Mouse (Mus musculus): ENCODE measurements around the gene Tmem94. TPM values are rescaled to one million over a fixed set of nuclear protein-coding genes. Genes with fewer than 3 reads are reported as not detected.

Tmem94 gene
- polyA plus RNA-seq, 1 experiment from 2014 or later: 28.9 TPM

GRCm38 (mm10) chr11:115843891-115844239, 78.6 kb downstream of the Tmem94 start:
- H3K4me3 ChIP-seq (ENCODE audit: low read depth, low read length): no peak overlapping the region
- no peak for DNase-seq (ENCODE audit: low spot score)
- H3K4me2 ChIP-seq (ENCODE audit: low read depth, low read length, severe bottlenecking): no peak overlapping the region
- no peak for ATAC-seq (replicated peaks; ENCODE audit: low FRiP score)
- H3K27me3 ChIP-seq (ENCODE audit: control insufficient read depth, insufficient read depth, low read length): no peaks in the 10 kb centered on the region
- no peak overlapping the region for H3K27ac ChIP-seq (ENCODE audit: low read depth, low read length)
- H3K36me3 ChIP-seq (ENCODE audit: control insufficient read depth, insufficient read depth, low read length): no peaks in the 10 kb centered on the region
- peaks cover 7% of the 10 kb centered on the region; the same call in 1 of the 2 replicates for H3K4me1 ChIP-seq (replicated peaks; ENCODE audit: control insufficient read depth, insufficient read depth, low read length)
- WGBS: 85% methylated on average over 5 of the region's 5 CpGs
- no peak overlapping the region for H3K9ac ChIP-seq (ENCODE audit: low read length)
- no peaks in the 10 kb centered on the region for H3K9me3 ChIP-seq (ENCODE audit: control insufficient read depth, low read length)

- Histone ChIP-seq H3K9me3 (ENCODE audit: control insufficient read depth, low read length) (no peaks in the 10 kb centered on the region), H3K27me3 (ENCODE audit: control insufficient read depth, insufficient read depth, low read length) (no peaks in the 10 kb centered on the region), H3K36me3 (ENCODE audit: control insufficient read depth, insufficient read depth, low read length) (no peaks in the 10 kb centered on the region), H3K4me1 (replicated peaks; ENCODE audit: control insufficient read depth, insufficient read depth, low read length) (peaks cover 7% of the 10 kb centered on the region; the same call in 1 of the 2 replicates), H3K4me3 (ENCODE audit: low read depth, low read length) (no peak overlapping the region), H3K27ac (ENCODE audit: low read depth, low read length) (no peak overlapping the region), H3K9ac (ENCODE audit: low read length) (no peak overlapping the region), H3K4me2 (ENCODE audit: low read depth, low read length, severe bottlenecking) (no peak overlapping the region)
- 68% methylated on average over 8 of the region's 8 CpGs for WGBS
- ATAC-seq (replicated peaks; ENCODE audit: low FRiP score) (no peak), DNase-seq (ENCODE audit: low spot score) (no peak)
Observed at GRCm38 (mm10) chr11:115844240-115844639, 79.0 kb downstream of the Tmem94 start.

GRCm38 (mm10) chr11:115845819-115846218, 80.6 kb downstream of the Tmem94 start:
- Histone ChIP-seq H3K9ac (ENCODE audit: low read length) (no peak overlapping the region), H3K4me1 (replicated peaks; ENCODE audit: control insufficient read depth, insufficient read depth, low read length) (peaks cover 7% of the 10 kb centered on the region; the same call in 1 of the 2 replicates), H3K27ac (ENCODE audit: low read depth, low read length) (no peak overlapping the region), H3K27me3 (ENCODE audit: control insufficient read depth, insufficient read depth, low read length) (no peaks in the 10 kb centered on the region), H3K36me3 (ENCODE audit: control insufficient read depth, insufficient read depth, low read length) (no peaks in the 10 kb centered on the region), H3K4me3 (ENCODE audit: low read depth, low read length) (no peak overlapping the region), H3K4me2 (ENCODE audit: low read depth, low read length, severe bottlenecking) (no peak overlapping the region), H3K9me3 (ENCODE audit: control insufficient read depth, low read length) (no peaks in the 10 kb centered on the region)
- DNase-seq (ENCODE audit: low spot score) (no peak), ATAC-seq (replicated peaks; ENCODE audit: low FRiP score) (no peak)
- 97% methylated on average over 2 of the region's 2 CpGs for WGBS

Small RNA genes lying within 50 kb of the gene (microRNA-seq; reads per million reads assigned to microRNA genes)
- not detected for gene Mir5621 (ENCODE audit: insufficient number of aligned reads)

Other genes starting within 250 kb of the Tmem94 start
- gene Sumo2, start 229.2 kb upstream of the Tmem94 start, polyA plus RNA-seq (2014; fragmentation: Nextera tagmentation; extraction: Ambion mirVana): 1,384 and 1,509 TPM in 2 replicates
- 236 and 245 TPM in 2 replicates for gene Nup85, start 201.0 kb upstream of the Tmem94 start, polyA plus RNA-seq (2014; fragmentation: Nextera tagmentation; extraction: Ambion mirVana)
- 93.9 and 95.3 TPM in 2 replicates for gene Mrps7, start 161.5 kb upstream of the Tmem94 start, polyA plus RNA-seq (2014; fragmentation: Nextera tagmentation; extraction: Ambion mirVana)
- 36.5 and 37.1 TPM in 2 replicates for gene Gga3, start 161.4 kb upstream of the Tmem94 start, polyA plus RNA-seq (2014; fragmentation: Nextera tagmentation; extraction: Ambion mirVana)
- 19.2 and 22.6 TPM in 2 replicates for gene Mif4gd, start 152.5 kb upstream of the Tmem94 start, polyA plus RNA-seq (2014; fragmentation: Nextera tagmentation; extraction: Ambion mirVana)
- 26.4 and 27.7 TPM in 2 replicates for gene Slc25a19, start 137.1 kb upstream of the Tmem94 start, polyA plus RNA-seq (2014; fragmentation: Nextera tagmentation; extraction: Ambion mirVana)
- gene Grb2, start 56.8 kb upstream of the Tmem94 start, polyA plus RNA-seq (2014; fragmentation: Nextera tagmentation; extraction: Ambion mirVana): 63.0 and 71.4 TPM in 2 replicates
- gene Caskin2, start 48.2 kb downstream of the Tmem94 start, polyA plus RNA-seq (2014; fragmentation: Nextera tagmentation; extraction: Ambion mirVana): 20.4 and 21.2 TPM in 2 replicates
- gene Tsen54, start 49.3 kb downstream of the Tmem94 start, polyA plus RNA-seq (2014; fragmentation: Nextera tagmentation; extraction: Ambion mirVana): 29.4 and 33.4 TPM in 2 replicates
- gene Llgl2, start 58.6 kb downstream of the Tmem94 start, polyA plus RNA-seq (2014; fragmentation: Nextera tagmentation; extraction: Ambion mirVana): 3.9 and 5.5 TPM in 2 replicates
- gene Myo15b, start 93.0 kb downstream of the Tmem94 start, polyA plus RNA-seq (2014; fragmentation: Nextera tagmentation; extraction: Ambion mirVana): 0.16 TPM in 1 of 2 replicates, not detected in the other
- gene Smim5, start 134.5 kb downstream of the Tmem94 start, polyA plus RNA-seq (2014; fragmentation: Nextera tagmentation; extraction: Ambion mirVana): 2.0 and 2.6 TPM in 2 replicates
- gene Smim6, start 146.6 kb downstream of the Tmem94 start, polyA plus RNA-seq (2014; fragmentation: Nextera tagmentation; extraction: Ambion mirVana): 0.72 and 0.95 TPM in 2 replicates
- gene Sap30bp, start 167.8 kb downstream of the Tmem94 start, polyA plus RNA-seq (2014; fragmentation: Nextera tagmentation; extraction: Ambion mirVana): 55.2 and 56.3 TPM in 2 replicates
- 28.3 and 35.6 TPM in 2 replicates for gene Recql5, start 168.0 kb downstream of the Tmem94 start, polyA plus RNA-seq (2014; fragmentation: Nextera tagmentation; extraction: Ambion mirVana)
- gene Itgb4, start 209.3 kb downstream of the Tmem94 start, polyA plus RNA-seq (2014; fragmentation: Nextera tagmentation; extraction: Ambion mirVana): 0.57 and 0.72 TPM in 2 replicates
- gene Galk1, start 247.3 kb downstream of the Tmem94 start, polyA plus RNA-seq (2014; fragmentation: Nextera tagmentation; extraction: Ambion mirVana): 142 and 151 TPM in 2 replicates